Mouse (Mus musculus): ENCODE results near the gene Mtcl1. TPM values are rescaled to one million over a fixed set of nuclear protein-coding genes. Genes with fewer than 3 reads are reported as not detected.

Gene Mtcl1
- polyA plus RNA-seq, 1 experiment from 2014 or later: 47.3 TPM

DNA sequence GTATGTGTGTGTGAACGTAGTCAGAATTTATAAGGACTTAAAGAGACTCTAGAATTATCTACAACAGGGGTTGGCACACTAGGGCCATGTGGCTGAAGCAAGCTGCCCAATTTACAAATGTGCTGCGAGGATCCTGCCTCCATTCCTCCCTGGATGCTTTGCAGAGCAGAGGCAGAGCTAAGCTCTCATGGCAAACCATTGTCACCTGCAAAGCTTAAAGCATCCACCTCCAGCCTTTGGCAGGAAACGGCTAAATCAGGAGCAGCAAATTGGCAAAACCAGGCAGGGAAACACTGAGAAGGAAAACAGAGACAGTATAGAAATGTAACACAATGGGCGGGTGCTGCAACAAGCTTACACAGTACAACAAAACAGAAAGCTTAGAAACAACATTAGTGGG is 61.2 kb downstream of the Mtcl1 start:
- no peak overlapping the region for H3K9ac ChIP-seq (ENCODE audit: low read length)
- H3K27ac ChIP-seq (ENCODE audit: low read depth, low read length): no peak overlapping the region

GRCm38 (mm10) chr17:66381338-66381737 is 68.2 kb downstream of the Mtcl1 start:
- ATAC-seq (replicated peaks; ENCODE audit: low FRiP score): no peak
- 83% methylated on average over 6 of the region's 6 CpGs for WGBS

More for the DNA sequence above, 61.2 kb downstream of the Mtcl1 start:
- whole genome bisulfite sequencing: 83% methylated on average over 4 of the region's 4 CpGs
- H3K27me3 ChIP-seq (ENCODE audit: control insufficient read depth, insufficient read depth, low read length): no peaks in the 10 kb centered on the region
- H3K4me1 ChIP-seq (replicated peaks; ENCODE audit: control insufficient read depth, insufficient read depth, low read length): no peaks in the 10 kb centered on the region
- H3K4me2 ChIP-seq (ENCODE audit: low read depth, low read length, severe bottlenecking): no peak overlapping the region
- no peak overlapping the region for H3K4me3 ChIP-seq (ENCODE audit: low read depth, low read length)
- H3K9me3 ChIP-seq (ENCODE audit: control insufficient read depth, low read length): no peaks in the 10 kb centered on the region
- no peaks in the 10 kb centered on the region for H3K36me3 ChIP-seq (ENCODE audit: control insufficient read depth, insufficient read depth, low read length)
- ATAC-seq (replicated peaks; ENCODE audit: low FRiP score): no peak
- DNase-seq (ENCODE audit: low spot score): no peak

DNA sequence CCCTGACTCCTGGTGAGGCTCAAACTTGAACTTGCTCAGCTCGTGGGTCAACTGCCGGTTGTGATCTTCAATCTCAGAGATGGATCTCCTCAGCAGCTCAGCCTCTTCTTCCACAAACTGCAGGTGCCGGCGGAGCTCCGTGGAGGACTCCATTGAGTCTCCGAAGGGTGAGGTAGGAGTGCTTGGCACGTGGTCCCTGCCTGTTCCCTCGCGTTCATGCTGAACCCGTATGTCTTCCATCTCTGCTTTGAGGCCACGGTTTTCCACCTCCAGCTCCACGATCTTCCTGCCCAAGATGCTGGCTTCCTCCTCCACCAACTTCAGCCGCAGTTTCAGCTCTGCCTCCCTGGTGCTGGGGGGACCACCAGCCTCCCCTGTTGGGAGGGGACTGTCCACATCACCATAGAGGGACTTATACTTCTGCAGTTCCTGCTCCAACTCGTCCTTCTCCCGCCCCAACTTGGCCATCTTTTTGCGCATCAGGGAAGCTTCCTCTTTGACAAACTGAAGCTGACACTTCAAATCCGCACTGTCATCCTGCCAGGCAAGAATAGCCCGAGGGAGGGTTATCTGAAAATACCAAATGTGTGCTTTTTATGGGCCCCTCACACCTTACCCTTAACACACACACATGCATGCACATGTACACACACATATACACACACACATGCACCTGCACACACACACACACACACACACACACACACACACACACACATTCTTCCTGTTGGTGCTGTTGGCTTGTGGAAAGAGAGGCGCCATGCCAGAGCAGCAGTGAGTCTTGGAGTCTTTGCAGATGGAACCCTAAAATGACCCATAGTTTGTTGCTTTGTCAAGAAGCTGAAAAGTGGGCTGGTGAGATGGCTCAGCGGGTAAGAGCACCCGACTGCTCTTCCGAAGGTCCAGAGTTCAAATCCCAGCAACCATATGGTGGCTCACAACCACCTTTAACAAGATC is 69.4 kb downstream of the Mtcl1 start:
- H3K4me3 ChIP-seq (ENCODE audit: low read depth, low read length): no peak overlapping the region
- no peaks in the 10 kb centered on the region for H3K4me1 ChIP-seq (replicated peaks; ENCODE audit: control insufficient read depth, insufficient read depth, low read length)
- ATAC-seq (replicated peaks; ENCODE audit: low FRiP score) (no peak), DNase-seq (ENCODE audit: low spot score) (no peak)
- 92% methylated on average over 22 of the region's 22 CpGs for WGBS
- H3K9ac ChIP-seq (ENCODE audit: low read length): no peak overlapping the region
- no peak overlapping the region for H3K4me2 ChIP-seq (ENCODE audit: low read depth, low read length, severe bottlenecking)
- no peak overlapping the region for H3K27ac ChIP-seq (ENCODE audit: low read depth, low read length)
- no peaks in the 10 kb centered on the region; the same call in 1 of the 2 replicates for H3K36me3 ChIP-seq (ENCODE audit: control insufficient read depth, insufficient read depth, low read length)
- no peaks in the 10 kb centered on the region for H3K9me3 ChIP-seq (ENCODE audit: control insufficient read depth, low read length)
- no peaks in the 10 kb centered on the region for H3K27me3 ChIP-seq (ENCODE audit: control insufficient read depth, insufficient read depth, low read length)

More at GRCm38 (mm10) chr17:66381338-66381737, 68.2 kb downstream of the Mtcl1 start:
- Histone ChIP-seq H3K4me3 (ENCODE audit: low read depth, low read length) (no peak overlapping the region), H3K4me2 (ENCODE audit: low read depth, low read length, severe bottlenecking) (no peak overlapping the region), H3K9me3 (ENCODE audit: control insufficient read depth, low read length) (no peaks in the 10 kb centered on the region), H3K27me3 (ENCODE audit: control insufficient read depth, insufficient read depth, low read length) (no peaks in the 10 kb centered on the region), H3K27ac (ENCODE audit: low read depth, low read length) (no peak overlapping the region), H3K4me1 (replicated peaks; ENCODE audit: control insufficient read depth, insufficient read depth, low read length) (no peaks in the 10 kb centered on the region), H3K36me3 (ENCODE audit: control insufficient read depth, insufficient read depth, low read length) (no peaks in the 10 kb centered on the region; the same call in 1 of the 2 replicates), H3K9ac (ENCODE audit: low read length) (no peak overlapping the region)
- DNase-seq (ENCODE audit: low spot score): no peak

DNA sequence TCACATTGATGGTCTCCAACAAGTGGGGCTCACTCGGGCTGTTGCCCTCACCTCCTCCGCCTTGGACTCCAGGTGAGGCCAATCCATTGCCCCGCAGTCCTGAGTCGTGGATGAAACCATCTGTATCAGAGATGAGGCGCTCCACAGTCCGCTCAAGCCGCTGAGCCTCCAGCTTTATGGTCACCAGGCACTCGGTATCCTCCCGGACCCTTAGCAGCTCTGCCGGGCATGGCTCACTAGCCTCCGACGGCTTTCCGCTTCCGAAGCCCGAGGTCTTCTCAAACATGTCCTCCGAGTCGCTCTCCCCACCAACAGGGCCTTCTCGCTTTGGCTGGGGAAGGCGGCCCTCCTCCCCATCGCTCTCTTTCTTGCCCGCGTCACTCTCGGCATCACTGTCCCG is 70.2 kb downstream of the Mtcl1 start:
- no peak overlapping the region for H3K4me3 ChIP-seq (ENCODE audit: low read depth, low read length)
- no peak for DNase-seq (ENCODE audit: low spot score)
- no peak overlapping the region for H3K9ac ChIP-seq (ENCODE audit: low read length)
- no peak for ATAC-seq (replicated peaks; ENCODE audit: low FRiP score)
- no peak overlapping the region for H3K4me2 ChIP-seq (ENCODE audit: low read depth, low read length, severe bottlenecking)
- H3K9me3 ChIP-seq (ENCODE audit: control insufficient read depth, low read length): no peaks in the 10 kb centered on the region
- H3K36me3 ChIP-seq (ENCODE audit: control insufficient read depth, insufficient read depth, low read length): no peaks in the 10 kb centered on the region; the same call in 1 of the 2 replicates
- no peaks in the 10 kb centered on the region for H3K4me1 ChIP-seq (replicated peaks; ENCODE audit: control insufficient read depth, insufficient read depth, low read length)
- no peak overlapping the region for H3K27ac ChIP-seq (ENCODE audit: low read depth, low read length)
- WGBS: 95% methylated on average over 24 of the region's 24 CpGs
- no peaks in the 10 kb centered on the region for H3K27me3 ChIP-seq (ENCODE audit: control insufficient read depth, insufficient read depth, low read length)

GRCm38 (mm10) chr17:66378127-66378526 is 71.4 kb downstream of the Mtcl1 start:
- Histone ChIP-seq H3K27me3 (ENCODE audit: control insufficient read depth, insufficient read depth, low read length) (no peaks in the 10 kb centered on the region), H3K4me3 (ENCODE audit: low read depth, low read length) (no peak overlapping the region), H3K36me3 (ENCODE audit: control insufficient read depth, insufficient read depth, low read length) (no peaks in the 10 kb centered on the region; the same call in 1 of the 2 replicates), H3K9me3 (ENCODE audit: control insufficient read depth, low read length) (no peaks in the 10 kb centered on the region), H3K9ac (ENCODE audit: low read length) (no peak overlapping the region), H3K27ac (ENCODE audit: low read depth, low read length) (no peak overlapping the region), H3K4me1 (replicated peaks; ENCODE audit: control insufficient read depth, insufficient read depth, low read length) (no peaks in the 10 kb centered on the region), H3K4me2 (ENCODE audit: low read depth, low read length, severe bottlenecking) (no peak overlapping the region)
- WGBS: 86% methylated on average over 17 of the region's 17 CpGs
- ATAC-seq (replicated peaks; ENCODE audit: low FRiP score) (no peak), DNase-seq (ENCODE audit: low spot score) (no peak)

DNA sequence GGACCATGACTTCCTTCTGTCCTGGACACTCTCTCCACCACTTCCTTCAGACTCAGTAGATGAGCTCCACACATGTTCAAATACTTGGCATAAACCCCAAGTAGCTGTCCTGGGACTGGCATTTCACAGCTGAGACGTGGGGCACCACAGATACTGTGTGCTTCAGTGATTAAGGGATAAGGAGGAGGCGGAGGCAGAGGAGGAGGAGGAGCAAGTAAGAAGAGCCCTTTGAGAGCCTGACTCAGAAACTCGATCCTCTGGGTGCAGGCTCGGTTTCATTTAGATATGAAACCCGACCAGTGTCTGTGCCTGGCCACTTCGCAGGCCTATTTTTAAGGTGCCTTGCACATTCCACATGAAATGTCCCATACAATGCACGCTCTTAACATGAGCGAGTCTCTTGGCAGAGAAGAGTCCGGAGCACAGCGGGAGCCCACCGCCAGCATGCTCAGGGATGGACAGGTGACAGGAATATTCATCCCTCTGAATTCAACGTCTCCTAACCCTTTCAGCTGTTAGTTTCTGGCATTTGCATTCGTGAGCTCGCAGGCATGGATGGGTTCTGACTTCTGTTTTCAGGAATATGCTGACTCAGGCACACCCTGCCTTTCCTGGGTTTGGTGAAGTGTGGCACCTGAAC is 74.8 kb downstream of the Mtcl1 start:
- no peak overlapping the region for H3K4me2 ChIP-seq (ENCODE audit: low read depth, low read length, severe bottlenecking)
- no peak overlapping the region for H3K4me3 ChIP-seq (ENCODE audit: low read depth, low read length)
- no peaks in the 10 kb centered on the region for H3K27me3 ChIP-seq (ENCODE audit: control insufficient read depth, insufficient read depth, low read length)
- no peak overlapping the region for H3K27ac ChIP-seq (ENCODE audit: low read depth, low read length)
- H3K4me1 ChIP-seq (replicated peaks; ENCODE audit: control insufficient read depth, insufficient read depth, low read length): no peaks in the 10 kb centered on the region
- DNase-seq (ENCODE audit: low spot score) (no peak), ATAC-seq (replicated peaks; ENCODE audit: low FRiP score) (no peak)
- H3K36me3 ChIP-seq (ENCODE audit: control insufficient read depth, insufficient read depth, low read length): no peaks in the 10 kb centered on the region; the same call in 1 of the 2 replicates
- 62% methylated on average over 14 of the region's 14 CpGs for WGBS
- H3K9ac ChIP-seq (ENCODE audit: low read length): no peak overlapping the region
- H3K9me3 ChIP-seq (ENCODE audit: control insufficient read depth, low read length): no peaks in the 10 kb centered on the region

- Histone ChIP-seq H3K9me3 (ENCODE audit: control insufficient read depth, low read length) (no peaks in the 10 kb centered on the region), H3K4me3 (ENCODE audit: low read depth, low read length) (no peak overlapping the region), H3K9ac (ENCODE audit: low read length) (no peak overlapping the region), H3K27ac (ENCODE audit: low read depth, low read length) (no peak overlapping the region), H3K4me1 (replicated peaks; ENCODE audit: control insufficient read depth, insufficient read depth, low read length) (no peaks in the 10 kb centered on the region), H3K36me3 (ENCODE audit: control insufficient read depth, insufficient read depth, low read length) (no peaks in the 10 kb centered on the region), H3K4me2 (ENCODE audit: low read depth, low read length, severe bottlenecking) (no peak overlapping the region), H3K27me3 (ENCODE audit: control insufficient read depth, insufficient read depth, low read length) (no peaks in the 10 kb centered on the region)
- WGBS: 91% methylated on average over 9 of the region's 9 CpGs
- no peak for ATAC-seq (replicated peaks; ENCODE audit: low FRiP score)
- no peak for DNase-seq (ENCODE audit: low spot score)
Measured at GRCm38 (mm10) chr17:66370867-66371266, 78.7 kb downstream of the Mtcl1 start.

GRCm38 (mm10) chr17:66369777-66370176 is 79.8 kb downstream of the Mtcl1 start:
- no peak for ATAC-seq (replicated peaks; ENCODE audit: low FRiP score)
- WGBS: 75% methylated on average over 6 of the region's 6 CpGs
- Histone ChIP-seq H3K4me1 (replicated peaks; ENCODE audit: control insufficient read depth, insufficient read depth, low read length) (no peaks in the 10 kb centered on the region), H3K4me3 (ENCODE audit: low read depth, low read length) (no peak overlapping the region), H3K36me3 (ENCODE audit: control insufficient read depth, insufficient read depth, low read length) (no peaks in the 10 kb centered on the region), H3K9me3 (ENCODE audit: control insufficient read depth, low read length) (no peaks in the 10 kb centered on the region), H3K4me2 (ENCODE audit: low read depth, low read length, severe bottlenecking) (no peak overlapping the region), H3K27ac (ENCODE audit: low read depth, low read length) (no peak overlapping the region), H3K27me3 (ENCODE audit: control insufficient read depth, insufficient read depth, low read length) (no peaks in the 10 kb centered on the region), H3K9ac (ENCODE audit: low read length) (no peak overlapping the region)
- no peak for DNase-seq (ENCODE audit: low spot score)

Measured in forebrain, embryonic 11.5 days (tissue).